Mouse (Mus musculus): ENCODE results near the gene Ccl22.

Ccl22 gene

DNA sequence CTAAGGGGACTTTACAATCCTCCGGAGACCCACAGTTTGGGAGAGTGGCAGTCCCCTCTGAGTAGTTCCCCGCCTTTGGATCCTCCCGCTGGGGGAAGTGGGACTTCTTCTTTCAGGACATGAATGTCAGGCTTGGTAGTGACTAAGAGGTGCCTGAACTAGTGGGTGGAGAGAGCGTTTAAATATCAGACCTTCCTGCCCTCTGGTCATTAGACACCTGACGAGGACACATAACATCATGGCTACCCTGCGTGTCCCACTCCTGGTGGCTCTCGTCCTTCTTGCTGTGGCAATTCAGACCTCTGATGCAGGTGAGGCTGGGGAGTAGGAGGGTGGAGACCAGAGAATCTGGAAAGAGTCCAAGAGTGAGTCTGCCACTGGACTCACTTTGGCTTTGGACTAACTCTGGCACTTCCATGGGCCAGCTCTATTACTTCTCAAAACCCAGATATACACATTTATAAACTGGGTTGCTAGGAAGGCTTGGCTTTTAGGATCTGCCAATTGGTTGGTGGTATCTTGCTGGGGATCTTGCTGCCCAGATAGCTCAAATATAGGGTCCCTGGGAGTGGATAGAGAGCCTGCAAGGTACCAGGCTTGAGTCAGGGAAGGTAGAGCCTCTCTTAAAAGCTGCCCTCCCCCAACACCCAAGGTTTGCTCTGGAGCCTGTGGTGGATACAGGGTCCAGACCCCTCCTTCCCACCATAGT lies at the start of gene Ccl22:
Ccl22 (plus strand) TSS at position 115 of the 709 bp plus-strand sequence.
- in situ Hi-C loops (cut with MboI; ENCODE audit: unreplicated experiment in 2 of 2): loop anchor here in 1 of 2 experiments (5.0 kb wide), 1 partner anchor 47 kb away; no protein-coding TSS in a partner anchor

DNA sequence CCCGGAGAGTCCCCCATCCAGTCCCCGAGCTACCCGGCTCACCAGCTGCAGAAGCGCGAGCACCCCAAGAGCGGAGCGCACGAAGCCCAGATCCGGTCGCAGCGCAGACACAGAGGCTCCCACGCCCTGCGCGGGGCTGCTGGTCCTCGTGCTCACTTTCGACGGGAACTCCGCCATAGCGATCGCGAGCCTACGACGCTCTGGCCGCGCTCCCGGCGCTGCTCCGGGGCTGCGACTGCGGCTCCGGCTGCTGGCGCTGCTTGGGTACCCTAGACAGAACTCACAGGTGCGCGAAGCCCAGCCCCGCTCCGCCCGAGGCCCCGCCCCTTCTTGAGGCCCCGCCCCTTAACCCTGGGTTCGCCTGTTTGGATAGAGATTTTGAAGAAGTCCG lies 49.4 kb upstream of the Ccl22 start, which contains the start of gene Pllp:
Pllp (minus strand) TSS at position 285 of the 391 bp plus-strand sequence.
- in situ Hi-C loops (cut with MboI; ENCODE audit: unreplicated experiment in 2 of 2): loop anchor here (10.0 kb wide), 3 partner anchors 171 to 361 kb away; no protein-coding TSS in a partner anchor

DNA sequence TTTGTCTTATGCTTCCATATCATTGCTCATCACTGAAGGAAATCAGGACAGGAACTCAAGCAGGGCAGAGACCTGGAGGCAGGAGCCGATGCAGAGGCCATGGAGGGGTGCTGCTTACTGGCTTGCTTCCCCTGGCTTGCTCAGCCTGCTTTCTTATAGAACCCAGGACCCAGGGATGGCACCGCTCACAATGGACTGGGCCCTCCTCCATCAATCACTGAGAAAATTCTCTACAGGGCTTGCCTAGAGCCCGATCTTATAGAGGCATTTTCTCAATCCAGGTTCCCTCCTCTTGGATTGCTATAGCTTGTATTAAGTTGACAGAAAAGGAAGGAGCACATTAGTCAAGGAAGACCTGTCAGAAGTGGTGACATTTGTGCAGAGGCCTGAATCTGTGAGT lies 48.8 kb upstream of the Ccl22 start:
- in situ Hi-C loops (cut with MboI; ENCODE audit: unreplicated experiment in 2 of 2): loop anchor here (10.0 kb wide), 3 partner anchors 172 to 362 kb away; no protein-coding TSS in a partner anchor

DNA sequence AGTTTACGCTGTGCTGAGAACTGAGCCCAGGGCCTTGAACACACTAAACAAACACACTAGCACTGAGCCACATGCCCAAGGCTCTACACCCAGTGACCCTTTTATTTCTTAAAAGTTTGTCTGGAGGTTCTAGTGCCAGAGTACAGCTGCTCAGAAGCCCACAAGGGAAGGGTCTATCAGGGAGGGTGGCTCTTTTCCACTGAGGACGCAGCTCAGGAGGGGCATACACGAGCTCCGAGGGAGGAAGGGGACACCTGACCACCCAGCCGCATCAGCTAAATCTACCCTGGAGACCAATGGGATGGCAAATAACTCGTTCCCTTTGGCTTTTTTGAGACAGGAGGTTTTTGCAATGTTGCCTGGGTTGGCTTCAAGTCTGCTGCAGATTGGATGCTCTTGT lies 47.4 kb upstream of the Ccl22 start:
- in situ Hi-C loops (cut with MboI; ENCODE audit: unreplicated experiment in 2 of 2): loop anchor here (10.0 kb wide), 3 partner anchors 173 to 363 kb away; no protein-coding TSS in a partner anchor

DNA sequence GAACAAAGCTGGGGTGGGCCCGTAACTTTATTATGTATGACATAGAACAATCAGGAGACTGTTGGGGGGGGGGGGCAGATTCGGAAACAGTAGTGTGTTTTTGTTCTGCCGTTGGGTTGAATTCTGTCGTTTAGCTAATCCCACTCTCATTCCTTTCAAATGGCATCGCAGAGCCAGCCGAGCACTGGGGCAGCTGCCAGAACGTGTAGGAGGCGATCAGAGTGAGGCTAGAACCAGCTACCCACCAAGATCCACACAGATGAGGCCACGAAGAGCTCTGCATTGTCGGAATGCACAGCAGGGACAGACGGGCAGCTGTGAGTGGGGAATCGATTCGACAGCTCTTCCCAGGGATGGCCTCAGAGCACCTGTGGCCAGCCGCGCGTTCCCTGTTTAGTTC lies 46.0 kb upstream of the Ccl22 start:
- in situ Hi-C loops (cut with MboI; ENCODE audit: unreplicated experiment in 2 of 2): loop anchor here (10.0 kb wide), 3 partner anchors 175 to 365 kb away; no protein-coding TSS in a partner anchor

DNA sequence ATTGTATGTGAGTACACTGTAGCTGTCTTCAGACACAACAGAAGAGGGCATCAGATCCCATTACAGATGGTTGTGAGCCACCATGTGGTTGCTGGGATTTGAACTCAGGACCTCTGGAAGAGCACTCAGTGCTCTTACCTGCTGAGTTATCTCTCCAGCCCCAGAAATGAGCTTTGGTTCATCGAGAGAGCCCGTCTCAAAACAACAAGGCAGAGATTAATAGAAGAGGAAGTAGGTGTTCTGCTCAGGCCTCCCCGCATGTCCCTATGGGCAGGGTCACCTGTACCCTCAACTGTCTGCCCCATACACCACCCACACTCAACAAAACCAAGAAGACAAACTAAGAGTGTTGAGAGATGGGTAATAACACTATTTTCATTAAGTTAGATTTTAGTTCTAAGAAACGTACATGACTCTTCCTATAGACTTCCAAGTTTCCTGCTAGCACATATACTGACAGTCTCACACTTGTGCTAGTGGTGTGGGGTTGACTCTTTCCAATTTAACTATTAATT lies 44.9 kb upstream of the Ccl22 start:
- in situ Hi-C loops (cut with MboI; ENCODE audit: unreplicated experiment in 2 of 2): loop anchor here (5.0 kb wide), 5 partner anchors 108 to 373 kb away; partner anchors contain the start of gene Slc12a3 (in 1 of the 2)

DNA sequence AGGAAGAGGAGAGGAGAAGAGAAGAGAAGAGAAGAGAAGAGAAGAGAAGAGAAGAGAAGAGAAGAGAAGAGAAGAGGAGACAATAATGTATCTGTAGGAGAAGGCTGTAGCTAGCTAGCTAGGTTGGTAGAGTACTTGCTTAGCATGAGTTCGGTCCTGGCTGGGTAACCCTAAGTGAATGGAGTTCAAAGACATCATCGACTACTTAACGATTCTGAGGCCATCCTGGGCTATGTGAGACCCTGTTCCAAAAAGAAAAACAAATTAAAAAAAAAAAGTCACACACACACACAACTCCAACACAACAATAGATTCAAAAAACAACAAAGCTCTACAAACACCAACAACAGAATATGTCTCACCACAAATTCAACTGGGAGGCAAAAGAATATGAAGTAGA lies 43.2 kb upstream of the Ccl22 start:
- in situ Hi-C loops (cut with MboI; ENCODE audit: unreplicated experiment in 2 of 2): loop anchor here (5.0 kb wide), 5 partner anchors 110 to 375 kb away; partner anchors contain the start of gene Slc12a3 (in 1 of the 2)

DNA sequence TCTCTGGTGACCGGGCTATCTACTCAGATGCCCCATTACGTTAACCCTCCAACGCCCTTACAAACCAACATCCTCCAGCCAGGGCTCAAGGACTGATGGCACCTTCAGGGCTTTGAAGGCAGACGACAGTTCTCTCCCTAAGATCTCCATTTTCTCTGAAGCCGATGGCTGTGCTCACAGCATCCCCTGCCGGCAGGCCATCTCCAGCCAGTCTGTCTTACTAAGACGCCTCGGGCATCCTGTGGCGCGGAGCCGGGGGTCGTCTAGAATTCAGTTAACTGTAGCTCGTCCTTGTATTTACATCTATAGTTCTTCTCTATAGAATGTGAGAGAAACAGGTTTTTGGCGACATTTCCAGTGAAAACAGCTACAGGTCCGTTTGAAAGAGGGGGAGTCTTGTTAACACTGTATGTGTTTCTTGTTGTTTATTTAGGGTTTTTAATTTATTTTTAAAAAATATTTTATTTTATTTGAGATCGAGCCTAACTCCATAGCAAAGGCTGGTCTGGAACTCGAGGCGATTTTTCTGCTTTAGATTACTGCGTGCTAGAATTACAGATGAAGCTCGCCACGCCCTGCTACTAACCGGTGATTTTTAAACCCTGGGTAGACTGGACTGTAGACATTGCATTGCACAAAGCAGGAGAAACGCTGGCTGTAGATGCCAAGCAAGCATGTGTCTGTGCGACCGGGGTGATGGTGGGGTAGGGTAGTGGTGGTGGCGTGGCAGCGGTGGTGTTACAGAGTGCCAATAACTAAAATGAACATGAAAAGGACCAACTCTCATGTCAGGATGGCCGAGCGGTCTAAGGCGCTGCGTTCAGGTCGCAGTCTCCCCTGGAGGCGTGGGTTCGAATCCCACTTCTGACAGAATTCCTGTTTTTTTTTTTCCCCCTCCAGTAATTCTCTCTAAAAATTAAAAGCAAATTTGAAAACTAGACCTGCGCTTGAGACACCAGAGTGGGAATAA lies 42.3 kb upstream of the Ccl22 start:
- in situ Hi-C loops (cut with MboI; ENCODE audit: unreplicated experiment in 2 of 2): loop anchor here (5.0 kb wide), 5 partner anchors 111 to 376 kb away; partner anchors contain the start of gene Slc12a3 (in 1 of the 2)

DNA sequence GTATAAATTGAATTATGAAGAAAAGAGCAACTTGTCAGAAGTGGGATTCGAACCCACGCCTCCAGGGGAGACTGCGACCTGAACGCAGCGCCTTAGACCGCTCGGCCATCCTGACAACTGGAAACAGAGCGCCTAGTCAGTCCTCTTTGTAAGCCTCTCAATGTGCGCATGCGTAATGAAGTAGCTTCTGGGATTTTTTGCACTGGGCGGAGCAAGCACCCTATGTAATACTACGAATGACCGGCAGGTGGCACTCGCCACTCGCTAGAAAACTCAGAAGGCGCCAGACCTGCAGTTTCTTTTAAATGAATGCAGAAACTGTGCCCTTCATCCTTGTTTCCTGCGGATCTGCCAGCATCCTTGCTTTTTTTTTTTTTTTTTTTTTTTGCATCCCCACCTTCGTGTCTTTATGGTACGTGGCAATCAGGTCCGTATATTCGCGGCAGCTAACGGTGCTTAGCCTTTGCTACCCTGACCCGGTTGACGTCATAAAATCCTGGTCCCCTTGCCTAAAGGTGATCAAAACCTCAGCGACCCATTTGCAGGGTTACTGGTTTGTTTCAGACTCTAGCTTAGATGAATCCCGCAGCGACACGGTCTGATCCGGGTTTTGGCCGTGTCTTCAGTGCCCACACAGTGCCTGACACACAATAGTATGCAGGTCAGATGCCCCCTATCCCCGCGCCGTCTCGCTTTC lies 41.3 kb upstream of the Ccl22 start:
- in situ Hi-C loops (cut with MboI; ENCODE audit: unreplicated experiment in 2 of 2): loop anchor here (5.0 kb wide), 5 partner anchors 112 to 377 kb away; partner anchors contain the start of gene Slc12a3 (in 1 of the 2)

DNA sequence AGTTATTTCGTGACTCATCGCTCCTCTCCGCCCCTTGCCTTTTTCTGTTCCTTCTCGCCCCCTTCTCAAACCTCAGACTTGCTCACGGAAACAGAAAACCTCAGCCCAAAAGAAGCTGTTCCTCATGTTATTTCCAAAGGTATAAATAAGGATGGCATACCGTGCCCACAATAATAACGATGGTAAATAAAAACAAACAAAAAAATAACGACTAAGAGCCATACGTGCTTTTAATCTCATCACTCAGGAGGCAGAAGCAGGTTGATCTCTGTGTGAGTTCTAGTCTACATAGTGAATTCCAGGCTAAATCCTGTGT lies 40.8 kb upstream of the Ccl22 start:
- in situ Hi-C loops (cut with MboI; ENCODE audit: unreplicated experiment in 2 of 2): loop anchor here (5.0 kb wide), 5 partner anchors 112 to 377 kb away; partner anchors contain the start of gene Slc12a3 (in 1 of the 2)

DNA sequence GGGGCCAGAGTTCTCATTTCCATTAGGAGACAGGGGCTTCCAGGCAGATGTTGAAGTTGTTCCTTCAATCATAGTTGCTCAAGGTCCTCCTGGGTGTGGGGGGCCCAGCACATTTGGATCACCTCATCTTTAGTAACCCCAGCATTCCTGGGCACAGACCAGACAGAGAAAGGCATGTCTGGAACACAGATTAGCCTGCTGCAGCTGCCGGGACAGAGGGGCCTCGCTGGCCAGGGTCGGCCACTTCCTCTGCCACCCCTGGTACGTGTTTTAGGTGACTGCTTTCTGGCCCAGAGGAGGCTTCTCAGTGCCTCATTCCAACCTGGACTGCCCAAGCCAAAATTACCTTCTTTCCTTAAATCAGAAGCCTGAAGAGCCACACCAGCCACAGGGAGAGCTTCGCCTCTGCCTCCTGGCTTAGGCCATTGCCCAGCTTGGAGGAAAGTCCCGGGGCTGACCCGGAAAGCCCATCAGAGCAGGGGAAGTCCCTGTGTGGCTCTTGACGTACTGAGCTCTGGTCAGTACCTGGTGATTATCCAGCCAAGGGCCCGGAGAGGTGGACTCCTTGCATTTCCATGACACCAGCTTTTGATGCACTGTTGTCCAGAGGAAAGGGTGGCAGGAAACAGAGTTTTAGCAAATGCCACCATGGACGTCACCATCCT lies 39.7 kb upstream of the Ccl22 start:
- in situ Hi-C loops (cut with MboI; ENCODE audit: unreplicated experiment in 2 of 2): loop anchor here in 1 of 2 experiments (5.0 kb wide), 1 partner anchor 107 kb away; the partner anchor contains the start of gene Ccl17

DNA sequence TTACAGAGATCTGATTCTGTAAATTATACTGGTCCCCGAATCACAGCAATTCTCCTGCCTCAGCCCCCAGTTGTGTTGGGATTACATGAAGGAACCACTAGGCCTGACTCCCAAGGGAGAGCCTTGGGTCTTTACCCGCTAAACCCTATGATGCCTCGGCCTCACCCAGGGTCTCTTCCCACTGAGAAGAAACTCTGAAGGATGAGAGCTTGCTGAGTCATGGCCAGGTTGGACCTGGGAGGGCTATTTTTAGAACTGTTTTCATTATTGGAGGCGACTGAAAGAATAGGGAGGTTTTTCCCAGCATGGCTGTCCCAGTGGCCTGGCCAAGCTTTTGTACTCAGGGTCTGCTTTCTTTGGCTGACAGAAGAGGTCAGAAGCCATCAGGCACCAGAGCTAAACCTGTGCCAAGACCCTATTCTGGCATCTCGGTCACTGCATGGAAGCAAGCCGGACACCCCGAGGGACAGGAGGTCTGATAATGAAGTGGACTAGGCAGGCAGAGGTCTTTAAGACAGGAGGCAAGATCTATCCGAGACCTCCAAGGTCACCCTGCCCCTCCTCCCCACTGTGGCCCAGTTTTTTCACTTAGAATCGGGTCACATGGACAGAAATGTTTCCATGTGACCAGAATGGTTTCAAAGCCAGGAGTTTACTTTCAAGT lies 38.5 kb upstream of the Ccl22 start:
- in situ Hi-C loops (cut with MboI; ENCODE audit: unreplicated experiment in 2 of 2): loop anchor here in 1 of 2 experiments (5.0 kb wide), 1 partner anchor 105 kb away; the partner anchor contains the start of gene Ccl17

DNA sequence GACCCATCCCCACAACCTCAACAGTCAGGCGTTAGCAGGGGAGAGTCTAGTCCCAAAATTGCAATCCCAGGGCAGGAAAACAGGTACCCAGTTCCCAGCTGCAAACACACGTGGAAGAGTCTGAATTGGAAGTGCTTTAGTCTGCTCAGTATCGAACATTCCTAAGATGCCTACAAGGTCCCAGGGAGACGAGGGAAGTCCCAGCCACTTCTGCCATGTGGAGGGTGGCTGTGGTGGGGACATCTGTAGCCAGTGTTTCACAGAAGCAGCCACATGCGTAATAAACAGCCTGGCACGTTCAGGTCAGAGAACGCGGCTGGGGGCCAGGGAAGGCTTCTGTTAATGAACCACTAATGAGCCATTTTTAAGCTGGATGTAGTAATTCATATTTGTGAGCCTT lies 35.1 kb upstream of the Ccl22 start:
- in situ Hi-C loops (cut with MboI; ENCODE audit: unreplicated experiment in 2 of 2): no loop called here

DNA sequence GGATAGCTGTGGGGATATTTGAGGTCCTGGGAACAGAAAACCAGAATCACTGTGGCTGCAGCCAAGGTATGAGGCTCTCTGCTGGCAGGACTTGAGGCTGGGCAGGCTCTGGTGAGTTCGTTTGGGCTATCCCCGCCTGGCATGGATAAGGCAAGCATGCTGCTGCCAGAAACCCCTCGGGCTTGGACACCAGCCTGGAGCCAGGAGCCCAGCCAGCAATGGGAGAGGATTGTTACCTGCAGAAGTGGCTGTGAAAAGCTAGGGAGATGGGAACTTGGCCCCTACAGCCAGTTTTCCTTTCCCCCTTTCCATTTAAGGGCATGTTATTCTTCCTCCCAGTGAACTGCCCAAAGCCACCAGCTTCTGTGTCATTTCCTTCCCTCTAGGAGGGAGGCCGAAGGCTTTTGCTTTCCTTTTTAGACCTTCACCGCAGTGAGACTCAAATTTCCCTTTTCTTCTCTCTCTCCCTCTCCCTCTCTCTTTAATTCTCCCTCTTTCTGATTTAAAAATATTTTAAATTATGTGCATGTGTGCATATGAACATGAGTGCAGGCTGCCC lies 34.2 kb upstream of the Ccl22 start:
- in situ Hi-C loops (cut with MboI; ENCODE audit: unreplicated experiment in 2 of 2): no loop called here

DNA sequence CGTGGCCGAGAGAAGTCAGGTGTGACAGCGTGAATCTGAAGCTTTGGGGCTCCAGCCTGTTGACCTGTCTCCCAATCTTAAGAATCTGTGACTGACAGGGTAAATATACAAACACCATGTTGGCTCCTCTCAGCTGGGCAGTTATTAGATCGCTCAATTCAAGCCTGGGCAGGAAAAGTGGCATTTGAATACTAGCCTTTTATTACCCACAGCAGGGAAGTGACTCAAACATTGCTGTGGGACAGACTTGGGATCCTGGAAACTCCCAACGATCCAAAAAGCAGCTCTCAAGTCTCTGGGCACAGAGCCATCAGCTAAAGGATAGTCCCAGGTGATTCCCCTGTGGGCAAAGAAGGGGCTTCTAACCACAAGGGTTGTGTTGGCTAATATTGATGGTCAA lies 30.8 kb upstream of the Ccl22 start:
- in situ Hi-C loops (cut with MboI; ENCODE audit: unreplicated experiment in 2 of 2): no loop called here

DNA sequence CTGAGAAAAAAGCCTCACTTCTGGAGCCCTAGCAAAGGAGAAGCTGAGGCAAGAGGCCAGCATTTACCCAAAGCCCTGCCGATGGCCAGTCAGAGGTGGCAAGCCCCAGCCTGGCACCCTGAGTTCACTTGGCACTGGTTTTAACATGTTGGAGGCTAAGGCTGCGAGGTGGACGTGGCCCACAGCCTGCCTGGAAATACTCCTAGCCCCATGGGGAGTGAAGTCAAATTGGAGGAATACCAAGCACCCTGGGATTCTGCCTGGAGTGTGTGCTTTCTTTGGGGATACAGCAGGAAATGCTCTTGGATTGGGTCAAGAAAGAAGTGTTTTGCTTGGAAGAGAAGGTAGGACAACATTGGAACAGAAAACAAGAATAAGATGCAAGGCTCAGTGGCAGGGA lies 29.5 kb upstream of the Ccl22 start:
- in situ Hi-C loops (cut with MboI; ENCODE audit: unreplicated experiment in 2 of 2): no loop called here

DNA sequence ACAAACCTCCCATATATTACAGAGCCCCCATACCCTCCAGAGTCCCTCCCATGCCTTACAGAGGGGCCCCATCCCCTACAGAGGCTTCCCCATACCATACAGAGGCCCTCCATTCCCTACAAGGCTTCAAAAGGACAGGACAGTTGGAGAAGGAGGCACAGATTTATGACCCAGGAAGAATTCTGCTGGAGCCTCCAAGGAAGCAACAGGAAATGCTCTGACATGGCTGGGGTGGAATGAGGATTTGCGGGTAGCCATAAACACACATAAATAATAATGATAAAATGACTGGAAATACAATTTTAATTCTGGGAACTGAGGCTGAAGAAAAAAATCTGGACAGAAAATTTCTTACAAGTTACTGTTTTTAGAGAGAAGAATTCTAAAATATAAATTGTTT lies 28.5 kb upstream of the Ccl22 start:
- in situ Hi-C loops (cut with MboI; ENCODE audit: unreplicated experiment in 2 of 2): no loop called here

DNA sequence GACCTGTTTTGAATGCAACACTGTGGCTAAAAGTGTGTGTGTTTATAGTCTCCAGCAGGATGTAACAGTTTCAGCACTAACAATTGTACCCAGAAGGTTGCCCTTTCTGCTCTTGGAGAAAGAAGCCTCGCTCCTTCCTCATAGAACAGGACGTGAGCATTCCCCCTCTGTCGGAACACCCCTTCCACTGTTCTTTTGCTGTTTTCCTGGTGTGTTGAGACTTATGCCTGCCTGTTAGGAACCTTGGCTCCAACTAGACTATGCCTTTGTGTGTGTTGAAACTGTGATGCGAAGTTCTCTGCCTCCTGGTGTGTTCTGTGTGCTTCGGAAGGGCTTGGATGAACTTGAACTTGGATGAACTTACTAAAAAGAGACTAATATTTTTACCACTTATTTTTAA lies 19.4 kb upstream of the Ccl22 start:
- in situ Hi-C loops (cut with MboI; ENCODE audit: unreplicated experiment in 2 of 2): no loop called here

DNA sequence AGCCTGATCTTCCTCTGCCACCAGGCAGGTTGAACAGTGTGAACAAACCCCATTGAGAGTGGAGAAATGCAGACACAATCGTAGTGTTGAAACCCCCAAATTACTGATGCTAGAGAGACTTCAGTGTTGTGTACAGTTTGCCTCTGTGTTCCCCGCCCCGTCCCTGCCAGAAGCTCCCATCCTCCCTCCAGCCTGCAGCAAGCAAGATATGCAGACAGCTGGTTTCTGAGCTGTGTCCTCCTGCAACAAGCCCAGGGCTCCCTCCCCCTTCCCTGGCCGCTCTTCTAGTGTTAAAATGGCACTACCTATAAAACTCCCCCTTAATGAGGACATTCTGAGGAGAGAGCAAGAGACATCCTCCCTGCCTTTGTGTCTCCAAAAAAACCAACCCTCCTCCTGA lies 16.1 kb upstream of the Ccl22 start:
- in situ Hi-C loops (cut with MboI; ENCODE audit: unreplicated experiment in 2 of 2): no loop called here
